Mouse (Mus musculus): Measurements from ENCODE around the gene 3110082I17Rik.

DNA sequence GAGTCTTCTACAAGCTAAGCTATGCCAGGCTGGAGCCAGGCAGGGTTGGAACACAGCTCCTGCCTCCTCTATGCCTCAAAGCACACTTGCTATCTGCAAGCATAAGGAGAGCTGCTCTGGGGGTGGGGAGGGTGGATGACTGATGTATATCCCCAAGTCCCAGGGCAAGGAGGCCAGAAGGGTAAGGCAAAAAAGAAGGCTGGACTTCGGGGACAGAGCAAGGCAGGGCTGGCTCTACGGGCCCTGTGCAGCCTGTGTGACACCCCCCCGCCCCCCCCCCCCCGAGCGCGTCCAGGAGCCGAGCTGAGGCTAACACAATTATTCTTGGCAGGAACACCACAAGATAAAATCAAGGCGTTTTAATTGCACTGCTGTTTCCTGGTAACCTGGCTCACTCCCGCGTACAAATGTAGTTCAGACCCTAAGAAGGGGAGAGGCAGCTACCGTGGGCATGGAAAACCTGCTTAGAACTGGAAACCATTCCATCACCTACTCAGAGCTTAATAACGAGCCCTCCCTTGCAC lies 30.4 kb downstream of the 3110082I17Rik start:
- TF ChIP-seq POLR2A (IDR thresholded peaks at IDR 0.05; ENCODE audit: borderline replicate concordance, low read depth, low read length), result no peak
- TF ChIP-seq CTCF (IDR thresholded peaks at IDR 0.05; ENCODE audit: low read depth, low read length), result no peak
